Mouse (Mus musculus) spleen, adult 2 months (tissue): ENCODE results near the gene Angptl3.

ENCODE experiments used
- CTCF ChIP-seq: fragments of 200-500 bp; IDR thresholded peaks from 2 replicates; pipeline ENCODE4 v1.5.1; 2011; ENCODE audit warnings: mild to moderate bottlenecking, inconsistent platforms; ENCODE audit not compliant: insufficient read depth, insufficient read length, insufficient replicate concordance; ENCODE audit errors: extremely low read depth
- POLR2A ChIP-seq: fragments of 200-500 bp; IDR thresholded peaks from 2 replicates; pipeline ENCODE4 v1.6.1; 2011; ENCODE audit warnings: low read depth, low read length, inconsistent platforms

- TF ChIP-seq CTCF: no peak
- TF ChIP-seq POLR2A: no peak
Measured at GRCm38 (mm10) chr4:99091777-99092176, 61.0 kb downstream of the Angptl3 start.
